Mouse (Mus musculus): ENCODE results near the gene Traf3ip1.

Traf3ip1 gene

DNA sequence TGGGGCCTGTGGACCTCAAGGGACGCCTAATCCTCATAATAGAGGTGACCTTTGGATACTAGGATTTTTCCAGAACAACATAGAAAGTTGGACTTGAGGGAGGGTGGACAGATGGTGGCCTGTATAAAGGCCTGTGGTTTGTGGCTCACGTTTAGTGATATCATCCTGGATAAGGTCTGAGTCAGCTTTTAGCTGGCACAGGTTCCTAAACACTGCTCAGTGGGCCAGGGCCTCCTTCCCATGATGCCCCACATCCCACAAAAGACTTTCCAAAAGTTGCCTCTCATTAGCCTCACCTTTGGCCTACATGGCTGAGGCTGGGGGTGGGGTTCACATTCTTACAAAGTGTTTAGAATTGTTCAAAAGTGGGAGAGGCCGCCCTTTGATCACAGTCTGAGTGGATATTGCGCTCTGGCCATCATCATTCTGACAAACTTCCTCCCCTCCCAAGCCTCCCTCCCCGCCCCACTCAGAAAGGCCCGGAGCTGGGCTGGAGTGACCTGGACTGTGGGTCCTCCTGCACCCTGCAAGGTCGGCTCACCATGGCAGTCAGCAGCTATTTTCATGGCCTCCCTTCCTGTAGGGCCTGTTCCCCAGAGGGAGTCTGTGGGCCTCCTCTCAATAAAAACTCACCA, 83.6 kb downstream of the Traf3ip1 start:
- intact Hi-C loops (cut with DNase I), result loop anchor here (10.0 kb wide), 1 partner anchor 297 kb away; no protein-coding TSS in a partner anchor

All from adrenal gland (tissue).